Mouse (Mus musculus) hindbrain, embryonic 13.5 days (tissue): Measurements from ENCODE around the gene Dcpp2. TPM values are rescaled to one million over a fixed set of nuclear protein-coding genes. Genes with fewer than 3 reads are reported as not detected.
"Not testable (repeated sequence)": the region's sequence is repeated elsewhere in the genome, so short reads cannot be mapped to it uniquely, and the experiment has no call there.

ENCODE experiments used
- ATAC-seq: fragments of 200-750 bp; cut with Nextera tagmentation; 2 replicates; pipeline ENCODE4 v1.8.0; 2017; ENCODE audit warnings: moderate TSS enrichment; ENCODE audit not compliant: low FRiP score
- H3K27ac ChIP-seq: fragments of 300-500 bp; sonication (generic); 2 replicates; pipeline ENCODE4 v1.5.1; 2015; ENCODE audit warnings: inconsistent platforms, mild to moderate bottlenecking, moderate library complexity
- H3K27me3 ChIP-seq: fragments of 300-500 bp; sonication (generic); 2 replicates; pipeline ENCODE4 v1.6.1; 2015; ENCODE audit warnings: mild to moderate bottlenecking, inconsistent platforms
- H3K36me3 ChIP-seq: fragments of 300-500 bp; sonication (generic); 2 replicates; pipeline ENCODE4 v1.6.1; 2015; ENCODE audit warnings: mild to moderate bottlenecking, inconsistent platforms
- H3K4me1 ChIP-seq: fragments of 300-500 bp; sonication (generic); replicated peaks from 2 replicates; pipeline ENCODE4 v1.6.1; 2015; ENCODE audit warnings: inconsistent platforms
- H3K4me2 ChIP-seq: fragments of 300-500 bp; sonication (generic); 2 replicates; pipeline ENCODE4 v1.6.1; 2015; ENCODE audit warnings: inconsistent platforms, mild to moderate bottlenecking, moderate library complexity
- H3K4me3 ChIP-seq: fragments of 300-500 bp; sonication (generic); 2 replicates; pipeline ENCODE4 v1.5.1; 2015; ENCODE audit warnings: mild to moderate bottlenecking, inconsistent platforms
- H3K9ac ChIP-seq: fragments of 300-500 bp; sonication (generic); 2 replicates; pipeline ENCODE4 v1.6.1; 2015; ENCODE audit warnings: mild to moderate bottlenecking, inconsistent platforms
- H3K9me3 ChIP-seq: fragments of 300-500 bp; sonication (generic); 2 replicates; pipeline ENCODE4 v1.6.1; 2016; ENCODE audit warnings: inconsistent platforms
- WGBS: fragments of 180-500 bp; shearing (Covaris S2); methylation state at CpG from one replicate; pipeline ENCODE4 v1.1.7; 2015; 5-methylcytosine and 5-hydroxymethylcytosine counted together
- polyA plus RNA-seq: library from polyadenylated mRNA; unstranded; fragments of >200 nt; fragmentation: Nextera tagmentation; extraction: Ambion mirVana; gene quantifications from 2 replicates; pipeline ENCODE4 v1.2.1, GENCODE M21; 2015

The Dcpp2 gene
- polyA plus RNA-seq, 1 experiment from 2014 or later: not detected

- not testable (repeated sequence) for ATAC-seq, H3K9ac ChIP-seq, H3K4me1 ChIP-seq, H3K9me3 ChIP-seq, H3K4me2 ChIP-seq, H3K27me3 ChIP-seq, H3K27ac ChIP-seq, H3K36me3 ChIP-seq, H3K4me3 ChIP-seq
- 84% methylated on average over 4 of the region's 4 CpGs for WGBS
Observed at GRCm38 (mm10) chr17:23947486-23947885, 66.8 kb downstream of the Dcpp2 start.

GRCm38 (mm10) chr17:23949068-23949467 is 68.4 kb downstream of the Dcpp2 start:
- H3K36me3 ChIP-seq: no peaks in the 10 kb centered on the region
- no peaks in the 10 kb centered on the region for H3K27me3 ChIP-seq
- H3K4me1 ChIP-seq: no peaks in the 10 kb centered on the region
- H3K9ac ChIP-seq: no peak overlapping the region
- H3K27ac ChIP-seq: no peak overlapping the region
- H3K4me2 ChIP-seq: no peak overlapping the region
- ATAC-seq: no peak
- WGBS: 91% methylated on average over 2 of the region's 2 CpGs
- no peak overlapping the region for H3K4me3 ChIP-seq
- no peaks in the 10 kb centered on the region for H3K9me3 ChIP-seq

Other genes starting within 250 kb of the Dcpp2 start
- gene Mmp25, start 235.6 kb upstream of the Dcpp2 start, polyA plus RNA-seq: 1.2 and 1.7 TPM in 2 replicates
- gene Bicdl2, start 220.4 kb upstream of the Dcpp2 start, polyA plus RNA-seq: 0.10 TPM in 1 of 2 replicates, not detected in the other
- gene Hcfc1r1, start 207.3 kb upstream of the Dcpp2 start, polyA plus RNA-seq: 108 and 109 TPM in 2 replicates
- gene Thoc6, start 207.0 kb upstream of the Dcpp2 start, polyA plus RNA-seq: 47.2 and 50.2 TPM in 2 replicates
- 2.7 and 3.4 TPM in 2 replicates for gene Tnfrsf12a, start 203.4 kb upstream of the Dcpp2 start, polyA plus RNA-seq
- 0.61 and 0.85 TPM in 2 replicates for gene Cldn6, start 201.6 kb upstream of the Dcpp2 start, polyA plus RNA-seq
- 1.4 and 2.5 TPM in 2 replicates for gene Cldn9, start 196.9 kb upstream of the Dcpp2 start, polyA plus RNA-seq
- gene 1520401A03Rik, start 158.1 kb upstream of the Dcpp2 start, polyA plus RNA-seq: 0.06 and 0.27 TPM in 2 replicates
- gene Pkmyt1, start 154.5 kb upstream of the Dcpp2 start, polyA plus RNA-seq: 18.0 and 18.8 TPM in 2 replicates
- 54.3 and 58.2 TPM in 2 replicates for gene Paqr4, start 140.0 kb upstream of the Dcpp2 start, polyA plus RNA-seq
- 0.55 and 0.83 TPM in 2 replicates for gene Kremen2, start 135.0 kb upstream of the Dcpp2 start, polyA plus RNA-seq
- gene Flywch1, start 109.3 kb upstream of the Dcpp2 start, polyA plus RNA-seq: 224 and 228 TPM in 2 replicates
- 68.1 and 79.0 TPM in 2 replicates for gene Flywch2, start 94.8 kb upstream of the Dcpp2 start, polyA plus RNA-seq
- 583 TPM in 2 replicates for gene Srrm2, start 90.3 kb upstream of the Dcpp2 start, polyA plus RNA-seq
- gene Elob, start 51.7 kb upstream of the Dcpp2 start, polyA plus RNA-seq: 1,330 and 1,360 TPM in 2 replicates
- 0.30 TPM in 2 replicates for gene Prss33, start 44.8 kb upstream of the Dcpp2 start, polyA plus RNA-seq
- gene Prss32, start 37.0 kb upstream of the Dcpp2 start, polyA plus RNA-seq: not detected in 2 replicates
- gene Prss41, start 36.7 kb upstream of the Dcpp2 start, polyA plus RNA-seq: 0.86 and 0.98 TPM in 2 replicates
- not detected in 2 replicates for gene Prss21, start 12.8 kb upstream of the Dcpp2 start, polyA plus RNA-seq
- gene Dcpp1, start within 50 bp of the Dcpp2 start, polyA plus RNA-seq: not detected in 2 replicates
- not detected in 2 replicates for gene Dcpp3, start 36.6 kb downstream of the Dcpp2 start, polyA plus RNA-seq
- not detected in 2 replicates for gene Sbp, start 60.8 kb downstream of the Dcpp2 start, polyA plus RNA-seq
- gene Sbpl, start 74.4 kb downstream of the Dcpp2 start, polyA plus RNA-seq: not detected in 2 replicates
- not detected in 2 replicates for gene Prss30, start 99.7 kb downstream of the Dcpp2 start, polyA plus RNA-seq
- gene Prss22, start 117.2 kb downstream of the Dcpp2 start, polyA plus RNA-seq: not detected in 2 replicates
- gene Prss27, start 157.3 kb downstream of the Dcpp2 start, polyA plus RNA-seq: 0.26 and 0.48 TPM in 2 replicates
- 82.3 and 85.7 TPM in 2 replicates for gene Kctd5, start 192.6 kb downstream of the Dcpp2 start, polyA plus RNA-seq